ENCODE assay signal across 9 mouse cellular contexts in the genomic region with DNA sequence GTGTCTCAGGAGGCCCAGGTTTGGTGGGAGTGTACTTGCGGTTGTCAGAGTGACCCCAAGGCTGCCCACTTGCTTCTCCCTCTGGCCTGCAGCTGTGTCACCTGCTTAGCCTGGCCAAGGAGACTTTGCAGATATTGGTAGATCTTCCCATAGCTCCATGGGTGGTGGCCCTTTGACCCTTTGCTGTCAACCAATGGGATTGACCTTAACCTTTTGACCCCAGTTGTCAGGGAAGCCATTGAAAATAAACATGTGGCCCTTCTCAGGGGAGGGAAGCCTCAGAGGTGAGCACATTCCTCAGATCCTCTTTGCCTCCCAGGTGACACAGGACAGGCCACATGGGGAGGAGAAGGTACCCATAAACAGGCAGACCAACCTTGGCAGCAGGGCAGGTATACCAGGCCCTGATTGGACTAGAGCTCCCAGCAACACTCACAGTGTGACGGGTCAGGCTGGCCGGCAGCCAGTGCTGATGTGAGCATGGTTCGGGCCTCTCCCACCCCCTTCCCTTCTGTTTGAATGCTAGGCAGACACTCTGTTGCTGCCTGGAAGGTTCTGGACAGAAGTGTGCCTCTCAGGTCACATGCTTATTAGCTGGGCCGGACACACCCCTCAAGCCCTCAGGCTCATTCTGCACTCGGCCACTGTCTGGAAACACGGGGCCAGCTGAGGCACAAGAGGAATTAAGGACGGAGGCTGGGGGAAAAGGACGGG. TPM values are rescaled to one million over a fixed set of nuclear protein-coding genes. Genes with fewer than 3 reads are reported as not detected.
A peak's percentile ranks its signal among the peaks of the same experiment; 100 is the strongest.
DNase-seq lines count a peak whose midpoint lies in the region; ATAC-seq lines count a peak whose summit lies in the region.
"Had no signal": no experiment of that assay in that cellular context is flagged by ENCODE, and none has a peak within 500 bp of the region (broad histone marks: within the 10 kb centered on the region; RNA-seq: fewer than 3 reads in every experiment).

No protein-coding gene starts in this region.

- peak overlapping the region; percentile 31 for H3K27ac ChIP-seq in forebrain, embryonic 10.5 days
- no peak overlapping the region for H3K27ac ChIP-seq in forebrain, embryonic 13.5 days
- no peak overlapping the region for H3K27ac ChIP-seq in stomach, embryonic 16.5 days (ENCODE audit: low read length)
- H3K27ac ChIP-seq: neural tube, embryonic 15.5 days had no signal

- WGBS in forebrain, embryonic 10.5 days: 54% methylated on average over 9 of the region's 9 CpGs
- WGBS in forebrain, embryonic 13.5 days: 45% methylated on average over 9 of the region's 9 CpGs
- WGBS in stomach, embryonic 16.5 days: 39% methylated on average over 9 of the region's 9 CpGs

- DNase-seq in forebrain, embryonic 10.5 days (ENCODE audit: extremely low spot score, low spot score): no peak
- DNase-seq in lung, postnatal 10 days: peak; percentile 50
- DNase-seq in lung, postnatal 36 days: no peak
- peak; percentile 82 for DNase-seq in kidney, adult 9 months
- no peak for DNase-seq in ovary, postnatal 10 days (ENCODE audit: low spot score)

- no peak overlapping the region for H3K4me3 ChIP-seq in forebrain, embryonic 10.5 days
- no peak overlapping the region for H3K4me3 ChIP-seq in forebrain, embryonic 13.5 days
- no peak overlapping the region for H3K4me3 ChIP-seq in stomach, embryonic 16.5 days (replicated peaks; ENCODE audit: low read length)
- H3K4me3 ChIP-seq: neural tube, embryonic 15.5 days had no signal

- no peaks in the 10 kb centered on the region for H3K9me3 ChIP-seq in forebrain, embryonic 10.5 days
- no peaks in the 10 kb centered on the region for H3K9me3 ChIP-seq in forebrain, embryonic 13.5 days (replicated peaks)
- H3K9me3 ChIP-seq in stomach, embryonic 16.5 days (replicated peaks; ENCODE audit: control insufficient read depth, low read length): no peaks in the 10 kb centered on the region
- H3K9me3 ChIP-seq: neural tube, embryonic 15.5 days had no signal

- no peak overlapping the region for H3K4me2 ChIP-seq in forebrain, embryonic 13.5 days
- H3K4me2 ChIP-seq in stomach, embryonic 16.5 days (ENCODE audit: low read depth, low read length): no peak overlapping the region
- H3K4me2 ChIP-seq: neural tube, embryonic 15.5 days had no signal

- no peak overlapping the region for H3K9ac ChIP-seq in forebrain, embryonic 13.5 days
- H3K9ac ChIP-seq in stomach, embryonic 16.5 days (ENCODE audit: low read length): no peak overlapping the region; the same call in 1 of the 2 replicates
- H3K9ac ChIP-seq: neural tube, embryonic 15.5 days had no signal

- ATAC-seq in forebrain, embryonic 13.5 days: no peak
- ATAC-seq in stomach, embryonic 16.5 days (ENCODE audit: insufficient read depth, low FRiP score): 0 out of 2 replicates have a peak, but pooled peaks have one; percentile 3
- no peak for ATAC-seq in erythroblast, adult 5-6 weeks (replicated peaks; ENCODE audit: low FRiP score, poor library complexity, severe bottlenecking)

- no peaks in the 10 kb centered on the region for H3K27me3 ChIP-seq in forebrain, embryonic 10.5 days (ENCODE audit: poor library complexity, severe bottlenecking)
- H3K27me3 ChIP-seq in forebrain, embryonic 13.5 days: no peaks in the 10 kb centered on the region
- no peaks in the 10 kb centered on the region for H3K27me3 ChIP-seq in stomach, embryonic 16.5 days (ENCODE audit: control insufficient read depth, insufficient read depth, low read length)
- H3K27me3 ChIP-seq: neural tube, embryonic 15.5 days had no signal

- peaks cover 56% of the 10 kb centered on the region for H3K4me1 ChIP-seq in forebrain, embryonic 10.5 days
- peaks cover 9% of the 10 kb centered on the region for H3K4me1 ChIP-seq in forebrain, embryonic 13.5 days
- H3K4me1 ChIP-seq in stomach, embryonic 16.5 days (ENCODE audit: control insufficient read depth, insufficient read depth, low read length): peaks cover 17% of the 10 kb centered on the region

- no peaks in the 10 kb centered on the region for H3K36me3 ChIP-seq in forebrain, embryonic 10.5 days (replicated peaks)
- no peaks in the 10 kb centered on the region for H3K36me3 ChIP-seq in forebrain, embryonic 13.5 days (ENCODE audit: poor library complexity, severe bottlenecking)
- no peaks in the 10 kb centered on the region for H3K36me3 ChIP-seq in stomach, embryonic 16.5 days (ENCODE audit: control insufficient read depth, insufficient read depth, low read length)
- H3K36me3 ChIP-seq: neural tube, embryonic 15.5 days had no signal

RNA-seq across cellular contexts. Expression of gene Aatk, which starts 17.4 kb away (rescaled TPM):
- 1.5 and 1.8 TPM in 2 replicates for polyA plus RNA-seq in forebrain, embryonic 10.5 days (2016; fragmentation: Nextera tagmentation; extraction: Ambion mirVana)
- 6.8 and 8.4 TPM in 2 replicates for polyA plus RNA-seq in forebrain, embryonic 13.5 days (2015; fragmentation: Nextera tagmentation; extraction: Ambion mirVana)
- 1.9 and 3.3 TPM in 2 replicates for polyA plus RNA-seq in stomach, embryonic 16.5 days (2015; fragmentation: Nextera tagmentation; extraction: Ambion mirVana)
- 1.3 and 4.4 TPM in 2 replicates for total RNA-seq in erythroblast, adult 5-6 weeks (2015; ENCODE audit: low replicate concordance)
- 0.84 and 1.8 TPM in 2 replicates for total RNA-seq in erythroblast, adult 5-6 weeks (2017; ENCODE audit: low replicate concordance)

RNA-seq across cellular contexts. Expression of gene Cep131, which starts 57.0 kb away (rescaled TPM):
- polyA plus RNA-seq in forebrain, embryonic 10.5 days (2016; fragmentation: Nextera tagmentation; extraction: Ambion mirVana): 41.4 and 42.5 TPM in 2 replicates
- polyA plus RNA-seq in forebrain, embryonic 13.5 days (2015; fragmentation: Nextera tagmentation; extraction: Ambion mirVana): 26.9 and 28.8 TPM in 2 replicates
- polyA plus RNA-seq in stomach, embryonic 16.5 days (2015; fragmentation: Nextera tagmentation; extraction: Ambion mirVana): 11.8 and 12.0 TPM in 2 replicates
- 5.6 and 6.7 TPM in 2 replicates for total RNA-seq in erythroblast, adult 5-6 weeks (2015; ENCODE audit: low replicate concordance)
- 2.0 and 7.1 TPM in 2 replicates for total RNA-seq in erythroblast, adult 5-6 weeks (2017; ENCODE audit: low replicate concordance)

Comparison
In these comparisons a context has a peak if more than half of its experiments do, and no peak if none do; other contexts are left out.
1. DNase-seq: peak in lung, postnatal 10 days (single experiment) and kidney, adult 9 months (single experiment); none in forebrain, embryonic 10.5 days (single experiment), lung, postnatal 36 days (single experiment) and ovary, postnatal 10 days (single experiment).